Mouse (Mus musculus): ENCODE data around the gene Elk3.

DNA sequence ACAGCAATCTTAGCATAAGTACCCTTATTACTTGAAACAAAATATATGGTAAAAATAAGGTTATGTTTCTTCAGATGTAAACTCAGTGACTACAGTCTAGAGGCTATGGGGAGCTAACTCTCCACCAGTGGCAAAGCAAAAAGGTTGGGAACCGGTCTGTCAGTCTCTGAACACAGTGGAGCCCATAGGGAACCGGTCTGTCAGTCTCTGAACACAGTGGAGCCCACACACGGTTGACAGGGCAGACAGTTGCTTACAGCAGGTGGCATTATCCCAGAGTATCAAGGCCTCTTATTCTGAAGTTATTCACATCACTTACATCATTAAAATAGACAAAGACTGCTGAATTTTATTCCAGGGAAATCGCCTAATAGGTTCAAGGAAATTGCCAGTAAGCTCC, 79.4 kb downstream of the Elk3 start:
- TF ChIP-seq POLR2A (IDR thresholded peaks at IDR 0.05; ENCODE audit: extremely low read depth, insufficient read depth, low read length) (no peak), CTCF (IDR thresholded peaks at IDR 0.05; ENCODE audit: low read depth, low read length) (no peak)
